Mouse (Mus musculus) CH12.LX (cell line): ENCODE data around the gene Gm44973.

Experiments used
- POLR2A ChIP-seq: IDR thresholded peaks from 2 replicates; pipeline ENCODE4 v1.6.1; 2011; ENCODE audit warnings: low read depth, mild to moderate bottlenecking, improper control_type of control experiment, low read length
- SIN3A ChIP-seq: IDR thresholded peaks from 2 replicates; pipeline ENCODE4 v1.6.1; 2012; ENCODE audit warnings: low read length, improper control_type of control experiment, inconsistent platforms
- USF1 ChIP-seq: IDR thresholded peaks from 2 replicates; pipeline ENCODE4 v1.6.1; 2014; ENCODE audit warnings: low read depth, mild to moderate bottlenecking, inconsistent platforms, low read length, improper control_type of control experiment
- USF2 ChIP-seq: conservative IDR thresholded peaks from 2 replicates; pipeline ENCODE4 v1.6.1; 2011; ENCODE audit warnings: low read depth, low read length, improper control_type of control experiment
- ZMIZ1 ChIP-seq: IDR thresholded peaks from 2 replicates; pipeline ENCODE4 v1.6.1; 2012; ENCODE audit warnings: low read depth, mild to moderate bottlenecking, inconsistent platforms, low read length, improper control_type of control experiment
- ZNF384 ChIP-seq: IDR thresholded peaks from 2 replicates; pipeline ENCODE4 v1.6.1; 2012; ENCODE audit warnings: low read depth, low read length, improper control_type of control experiment, inconsistent platforms

GRCm38 (mm10) chr7:5060944-5061773 lies 45.9 kb downstream of the Gm44973 start:
- TF ChIP-seq ZNF384 (no peak), SIN3A (peak; percentile 69; the same call in 1 of the 2 replicates), USF1 (no peak), ZMIZ1 (peak; percentile 56; the same call in 1 of the 2 replicates), POLR2A (peak; percentile 64), USF2 (no peak)
